Mouse (Mus musculus): Measurements from ENCODE around the gene 1700013G24Rik.

- TF ChIP-seq CTCF (IDR thresholded peaks at IDR 0.05; ENCODE audit: extremely low read depth, insufficient read depth, low read length) (no peak), POLR2A (IDR thresholded peaks at IDR 0.05; ENCODE audit: extremely low read depth, insufficient read depth, low read length) (no peak)
Observed at GRCm38 (mm10) chr4:137481381-137482030, 28.4 kb downstream of the 1700013G24Rik start.

Measured in cortical plate, adult 2 months (tissue).